8 mouse cellular contexts compared by ENCODE assay signal in the genomic region with DNA sequence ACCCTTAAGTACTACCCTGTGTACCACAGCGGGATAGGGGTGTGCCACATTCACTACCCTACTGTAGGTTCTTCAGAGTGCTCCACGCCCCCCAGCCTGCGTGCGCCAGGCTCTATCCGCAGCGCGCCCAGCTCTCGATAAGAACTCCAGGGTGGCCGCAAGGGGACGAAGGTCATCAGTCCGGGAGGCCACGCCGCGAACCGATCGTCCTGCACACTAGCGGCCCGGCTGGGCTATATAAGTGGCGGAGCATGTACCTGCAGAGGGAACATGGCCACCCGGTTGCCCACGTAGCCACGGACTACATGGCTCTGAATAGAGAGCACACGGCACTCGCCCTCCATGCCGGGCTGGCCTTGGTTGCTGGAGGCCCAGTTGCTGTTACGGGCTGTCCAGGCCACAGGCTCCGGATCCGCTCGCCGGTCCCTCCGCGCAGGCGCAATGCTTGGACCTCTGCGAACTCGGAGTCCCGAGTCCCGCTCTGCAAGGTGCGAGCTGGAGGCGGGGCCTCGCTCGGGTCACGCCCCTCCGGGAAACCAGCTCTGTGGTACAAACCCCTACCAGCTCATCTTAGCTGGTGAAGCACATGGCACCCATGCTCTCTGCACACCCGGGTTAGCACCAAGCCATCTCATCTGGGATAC.
A peak's percentile ranks its signal among the peaks of the same experiment; 100 is the strongest.
DNase-seq lines count a peak whose midpoint lies in the region; ATAC-seq and TF ChIP-seq lines count a peak whose summit lies in the region.

No protein-coding gene starts in this region.

- intact Hi-C loops in left cerebral cortex, postnatal 14 days (cut with DNase I) = no loop called here

- H3K4me3 ChIP-seq in ES-Bruce4 (ENCODE audit: low read depth, low read length) = peak overlapping the region; percentile 77
- H3K4me3 ChIP-seq in bone marrow, adult 2 months (replicated peaks; ENCODE audit: control insufficient read depth, low read depth, low read length) = no peak overlapping the region
- peak overlapping the region; percentile 67 for H3K4me3 ChIP-seq in erythroblast, embryonic 14.5 days (replicated peaks)
- peak overlapping the region; percentile 58 for H3K4me3 ChIP-seq in hindbrain, embryonic 10.5 days
- peak overlapping the region; percentile 50 for H3K4me3 ChIP-seq in limb, embryonic 13.5 days
- peak overlapping the region; percentile 49 for H3K4me3 ChIP-seq in midbrain, embryonic 13.5 days (replicated peaks)
- peak overlapping the region; percentile 76 for H3K4me3 ChIP-seq in testis, adult 2 months (ENCODE audit: control insufficient read depth, low read depth, low read length)

- no peaks in the 10 kb centered on the region; the same call in 1 of the 2 replicates for H3K9me3 ChIP-seq in ES-Bruce4 (replicated peaks; ENCODE audit: control insufficient read depth, insufficient read depth, low read length, poor library complexity, severe bottlenecking)
- H3K9me3 ChIP-seq in erythroblast, embryonic 14.5 days (ENCODE audit: control insufficient read depth, low read length) = no peaks in the 10 kb centered on the region
- H3K9me3 ChIP-seq in hindbrain, embryonic 10.5 days = no peaks in the 10 kb centered on the region
- H3K9me3 ChIP-seq in limb, embryonic 13.5 days = no peaks in the 10 kb centered on the region
- no peaks in the 10 kb centered on the region for H3K9me3 ChIP-seq in midbrain, embryonic 13.5 days

- H3K27ac ChIP-seq in ES-Bruce4 (ENCODE audit: insufficient read depth, low read length) = no peak overlapping the region
- H3K27ac ChIP-seq in bone marrow, adult 2 months (ENCODE audit: control insufficient read depth, insufficient read depth, low read depth, low read length, poor library complexity) = no peak overlapping the region
- H3K27ac ChIP-seq in hindbrain, embryonic 10.5 days = peak overlapping the region; percentile 71
- no peak overlapping the region for H3K27ac ChIP-seq in limb, embryonic 13.5 days
- H3K27ac ChIP-seq in midbrain, embryonic 13.5 days = no peak overlapping the region
- H3K27ac ChIP-seq in testis, adult 2 months (ENCODE audit: control insufficient read depth, insufficient read depth, low read depth, low read length) = no peak overlapping the region

- H3K4me2 ChIP-seq in limb, embryonic 13.5 days (replicated peaks) = peak overlapping the region; percentile 95
- peak overlapping the region; percentile 86 for H3K4me2 ChIP-seq in midbrain, embryonic 13.5 days (replicated peaks)

- no peaks in the 10 kb centered on the region for H3K4me1 ChIP-seq in ES-Bruce4 (ENCODE audit: control insufficient read depth, insufficient read depth, low read length)
- no peaks in the 10 kb centered on the region; the same call in 1 of the 2 replicates for H3K4me1 ChIP-seq in bone marrow, adult 2 months (ENCODE audit: control insufficient read depth, insufficient read depth, low read length)
- H3K4me1 ChIP-seq in erythroblast, embryonic 14.5 days (ENCODE audit: control insufficient read depth) = peaks cover 55% of the 10 kb centered on the region
- peaks cover 13% of the 10 kb centered on the region for H3K4me1 ChIP-seq in hindbrain, embryonic 10.5 days (replicated peaks)
- peaks cover 10% of the 10 kb centered on the region; the same call in 1 of the 2 replicates for H3K4me1 ChIP-seq in limb, embryonic 13.5 days
- H3K4me1 ChIP-seq in midbrain, embryonic 13.5 days (replicated peaks) = peaks cover 11% of the 10 kb centered on the region
- H3K4me1 ChIP-seq in testis, adult 2 months (ENCODE audit: control insufficient read depth, insufficient read depth, low read length) = peaks cover 12% of the 10 kb centered on the region

- H3K9ac ChIP-seq in ES-Bruce4 (ENCODE audit: low read depth, poor library complexity, severe bottlenecking) = peak overlapping the region; percentile 2; the same call in 1 of the 2 replicates
- H3K9ac ChIP-seq in limb, embryonic 13.5 days = peak overlapping the region; percentile 72
- H3K9ac ChIP-seq in midbrain, embryonic 13.5 days (replicated peaks) = peak overlapping the region; percentile 66

- no peak for TF ChIP-seq POLR2A in ES-Bruce4 (IDR thresholded peaks at IDR 0.05; ENCODE audit: insufficient read depth, low read length)
- TF ChIP-seq POLR2A in bone marrow, adult 2 months (IDR thresholded peaks at IDR 0.05; ENCODE audit: borderline replicate concordance, control insufficient read depth, low read depth, low read length) = 0 out of 2 replicates have a peak, but pooled peaks have one; percentile 9
- no peak for TF ChIP-seq POLR2A in testis, adult 2 months (IDR thresholded peaks at IDR 0.05; ENCODE audit: control insufficient read depth, low read depth, low read length)

- WGBS in bone marrow, adult 2 months = 7% methylated on average over 44 of the region's 44 CpGs
- 2% methylated on average over 44 of the region's 44 CpGs for WGBS in hindbrain, embryonic 10.5 days
- WGBS in limb, embryonic 13.5 days = 3% methylated on average over 44 of the region's 44 CpGs
- WGBS in midbrain, embryonic 13.5 days = 2% methylated on average over 44 of the region's 44 CpGs

- peak; percentile 81 for ATAC-seq in limb, embryonic 13.5 days (ENCODE audit: low FRiP score, low read depth)
- peak; percentile 90 for ATAC-seq in midbrain, embryonic 13.5 days

- DNase-seq in hindbrain, embryonic 10.5 days (ENCODE audit: low spot score) = peak; percentile 80
- no peak for DNase-seq in left cerebral cortex, postnatal 14 days (ENCODE audit: low spot score in 2 of 2)

- TF ChIP-seq EP300 in ES-Bruce4 (IDR thresholded peaks at IDR 0.05; ENCODE audit: insufficient read depth, low read depth, low read length) = no peak

- 0 out of 2 replicates have a peak, but pooled peaks cover 2% of the 10 kb centered on the region for H3K27me3 ChIP-seq in ES-Bruce4 (ENCODE audit: control insufficient read depth, insufficient read depth, low read length, poor library complexity, severe bottlenecking)
- peaks cover 26% of the 10 kb centered on the region for H3K27me3 ChIP-seq in erythroblast, embryonic 14.5 days (ENCODE audit: control insufficient read depth)
- peaks cover 64% of the 10 kb centered on the region for H3K27me3 ChIP-seq in hindbrain, embryonic 10.5 days (ENCODE audit: insufficient read depth, poor library complexity, severe bottlenecking)
- H3K27me3 ChIP-seq in limb, embryonic 13.5 days = peaks cover 33% of the 10 kb centered on the region
- peaks cover 34% of the 10 kb centered on the region for H3K27me3 ChIP-seq in midbrain, embryonic 13.5 days
- no peaks in the 10 kb centered on the region for H3K27me3 ChIP-seq in testis, adult 2 months (ENCODE audit: control insufficient read depth, insufficient read depth, low read length)

- H3K36me3 ChIP-seq in ES-Bruce4 (ENCODE audit: control insufficient read depth, insufficient read depth, low read length, poor library complexity, severe bottlenecking) = no peaks in the 10 kb centered on the region
- H3K36me3 ChIP-seq in erythroblast, embryonic 14.5 days (ENCODE audit: control insufficient read depth) = no peaks in the 10 kb centered on the region
- no peaks in the 10 kb centered on the region for H3K36me3 ChIP-seq in hindbrain, embryonic 10.5 days
- no peaks in the 10 kb centered on the region for H3K36me3 ChIP-seq in limb, embryonic 13.5 days
- no peaks in the 10 kb centered on the region for H3K36me3 ChIP-seq in midbrain, embryonic 13.5 days
- H3K36me3 ChIP-seq in testis, adult 2 months (ENCODE audit: control insufficient read depth, insufficient read depth, low read length) = no peaks in the 10 kb centered on the region

- no peak for TF ChIP-seq CTCF in ES-Bruce4 (IDR thresholded peaks at IDR 0.05; ENCODE audit: low read depth, low read length)
- no peak for TF ChIP-seq CTCF in bone marrow, adult 2 months (IDR thresholded peaks at IDR 0.05; ENCODE audit: control insufficient read depth, insufficient read depth, low read length)
- TF ChIP-seq CTCF in testis, adult 2 months (IDR thresholded peaks at IDR 0.05; ENCODE audit: control insufficient read depth, insufficient read depth, insufficient replicate concordance, low read depth, low read length) = no peak

Comparison
In these comparisons a context has a peak if more than half of its experiments do, and no peak if none do; other contexts are left out.
1. H3K9ac ChIP-seq: peak in every context shown above with its lines; median percentile 72 in limb, embryonic 13.5 days; 66 in midbrain, embryonic 13.5 days; 2 in ES-Bruce4.